32 mouse cellular contexts compared by ENCODE assay signal in the genomic region with DNA sequence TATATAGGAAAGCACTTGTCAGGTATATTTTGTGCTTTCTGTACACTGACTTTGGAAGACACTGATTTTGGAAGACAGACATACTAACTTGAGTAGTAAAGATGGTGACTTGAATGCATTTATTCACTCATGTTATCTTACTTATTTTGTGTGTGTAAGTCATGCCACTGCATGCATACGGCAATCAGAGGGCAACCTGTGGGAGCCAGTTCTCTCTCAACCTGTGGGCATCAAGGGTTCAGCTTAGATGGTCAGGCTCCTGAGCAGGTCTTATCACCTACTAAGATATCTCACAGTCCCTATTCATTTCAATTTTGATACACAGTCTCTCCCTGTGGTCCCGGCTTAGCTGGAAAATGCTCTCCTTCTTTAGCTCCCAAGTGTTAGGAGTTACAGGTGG. TPM values are rescaled to one million over a fixed set of nuclear protein-coding genes. Genes with fewer than 3 reads are reported as not detected.
"Had no signal": no experiment of that assay in that cellular context is flagged by ENCODE, and none has a peak within 500 bp of the region (broad histone marks: within the 10 kb centered on the region; RNA-seq: fewer than 3 reads in every experiment).

No protein-coding gene starts in this region.

- H3K4me3 ChIP-seq: limb, embryonic 10.5 days; limb, embryonic 12.5 days; limb, embryonic 13.5 days; limb, embryonic 15.5 days; liver, embryonic 12.5 days; liver, embryonic 13.5 days; liver, embryonic 15.5 days; lung, embryonic 15.5 days; megakaryocyte, embryonic 14.5 days; midbrain, embryonic 10.5 days; midbrain, embryonic 12.5 days; midbrain, embryonic 13.5 days; midbrain, embryonic 15.5 days; myocyte; neural tube, embryonic 12.5 days had no signal

- H3K27ac ChIP-seq: limb, embryonic 10.5 days; limb, embryonic 12.5 days; limb, embryonic 13.5 days; limb, embryonic 15.5 days; liver, embryonic 12.5 days; liver, embryonic 13.5 days; liver, embryonic 14.5 days; liver, embryonic 15.5 days; lung, embryonic 15.5 days; macrophage; midbrain, embryonic 10.5 days; midbrain, embryonic 12.5 days; midbrain, embryonic 13.5 days; midbrain, embryonic 15.5 days; neural tube, embryonic 12.5 days had no signal

- H3K9me3 ChIP-seq: limb, embryonic 10.5 days; limb, embryonic 12.5 days; limb, embryonic 13.5 days; limb, embryonic 15.5 days; liver, embryonic 12.5 days; liver, embryonic 13.5 days; liver, embryonic 15.5 days; lung, embryonic 15.5 days; midbrain, embryonic 10.5 days; midbrain, embryonic 12.5 days; midbrain, embryonic 13.5 days; midbrain, embryonic 15.5 days; neural tube, embryonic 12.5 days had no signal

- H3K4me1 ChIP-seq: liver, embryonic 13.5 days; liver, embryonic 15.5 days had no signal

- H3K36me3 ChIP-seq: limb, embryonic 10.5 days; limb, embryonic 12.5 days; limb, embryonic 13.5 days; limb, embryonic 15.5 days; liver, embryonic 12.5 days; liver, embryonic 13.5 days; liver, embryonic 15.5 days; lung, embryonic 15.5 days; midbrain, embryonic 10.5 days; midbrain, embryonic 12.5 days; midbrain, embryonic 13.5 days; midbrain, embryonic 15.5 days; neural tube, embryonic 12.5 days had no signal

- H3K27me3 ChIP-seq: limb, embryonic 13.5 days; limb, embryonic 15.5 days; midbrain, embryonic 13.5 days; midbrain, embryonic 15.5 days; neural tube, embryonic 12.5 days had no signal

- DNase-seq: left cerebral cortex, postnatal 4 days; liver; liver, embryonic 13.5 days; liver, postnatal 0 days; lung, adult 18-20 months; lung, adult 2 months; lung, embryonic 14.5 days; lung, postnatal 10 days; lung, postnatal 14 days; lung, postnatal 36 days; lung, postnatal 4 days; midbrain, embryonic 14.5 days had no signal

RNA-seq across cellular contexts. Expression of gene Grip1, which starts 5.4 kb away (rescaled TPM):
- total RNA-seq: megakaryocyte progenitor cell, adult 5-6 weeks; megakaryocyte, adult 5-6 weeks; megakaryocyte-erythroid progenitor cell, adult 5-6 weeks; monocyte, adult 5-6 weeks had no signal
- polyA plus RNA-seq: macrophage had no signal
